Mouse (Mus musculus) kidney, embryonic 15.5 days (tissue): ENCODE data around the gene Plcd3. TPM values are rescaled to one million over a fixed set of nuclear protein-coding genes. Genes with fewer than 3 reads are reported as not detected.

Source experiments
- ATAC-seq: fragments of 200-750 bp; cut with Nextera tagmentation; replicated peaks from 2 replicates; pipeline ENCODE4 v1.8.0; 2017; ENCODE audit warnings: moderate TSS enrichment; ENCODE audit not compliant: low FRiP score
- H3K27ac ChIP-seq: fragments of 300-500 bp; sonication (generic); 2 replicates; pipeline ENCODE4 v1.5.1; 2015; ENCODE audit warnings: mild to moderate bottlenecking, inconsistent platforms
- H3K27me3 ChIP-seq: fragments of 300-500 bp; sonication (generic); 2 replicates; pipeline ENCODE4 v1.6.1; 2015; ENCODE audit warnings: inconsistent platforms
- H3K36me3 ChIP-seq: fragments of 300-500 bp; sonication (generic); 2 replicates; pipeline ENCODE4 v1.6.1; 2015; ENCODE audit warnings: inconsistent platforms
- H3K4me1 ChIP-seq: fragments of 300-500 bp; sonication (generic); 2 replicates; pipeline ENCODE4 v1.6.1; 2015; ENCODE audit warnings: inconsistent platforms
- H3K4me2 ChIP-seq: fragments of 300-500 bp; sonication (generic); 2 replicates; pipeline ENCODE4 v1.6.1; 2015; ENCODE audit warnings: moderate library complexity, mild to moderate bottlenecking, inconsistent platforms
- H3K4me3 ChIP-seq: fragments of 300-500 bp; sonication (generic); replicated peaks from 2 replicates; pipeline ENCODE4 v1.5.1; 2015; ENCODE audit warnings: mild to moderate bottlenecking, inconsistent platforms
- H3K9ac ChIP-seq: fragments of 300-500 bp; sonication (generic); 2 replicates; pipeline ENCODE4 v1.6.1; 2015; ENCODE audit warnings: mild to moderate bottlenecking, inconsistent platforms
- H3K9me3 ChIP-seq: fragments of 300-500 bp; sonication (generic); replicated peaks from 2 replicates; pipeline ENCODE4 v1.6.1; 2016; ENCODE audit warnings: inconsistent platforms
- WGBS: fragments of 180-500 bp; shearing (Covaris S2); methylation state at CpG from one replicate; pipeline ENCODE4 v1.1.7; 2015; ENCODE audit warnings: mixed read lengths; 5-methylcytosine and 5-hydroxymethylcytosine counted together
- polyA plus RNA-seq: library from polyadenylated mRNA; unstranded; fragments of >200 nt; fragmentation: Nextera tagmentation; extraction: Ambion mirVana; gene quantifications from 2 replicates; pipeline ENCODE4 v1.2.1, GENCODE M21; 2015

The Plcd3 gene
- polyA plus RNA-seq, 1 experiment from 2014 or later: 6.2 TPM

DNA sequence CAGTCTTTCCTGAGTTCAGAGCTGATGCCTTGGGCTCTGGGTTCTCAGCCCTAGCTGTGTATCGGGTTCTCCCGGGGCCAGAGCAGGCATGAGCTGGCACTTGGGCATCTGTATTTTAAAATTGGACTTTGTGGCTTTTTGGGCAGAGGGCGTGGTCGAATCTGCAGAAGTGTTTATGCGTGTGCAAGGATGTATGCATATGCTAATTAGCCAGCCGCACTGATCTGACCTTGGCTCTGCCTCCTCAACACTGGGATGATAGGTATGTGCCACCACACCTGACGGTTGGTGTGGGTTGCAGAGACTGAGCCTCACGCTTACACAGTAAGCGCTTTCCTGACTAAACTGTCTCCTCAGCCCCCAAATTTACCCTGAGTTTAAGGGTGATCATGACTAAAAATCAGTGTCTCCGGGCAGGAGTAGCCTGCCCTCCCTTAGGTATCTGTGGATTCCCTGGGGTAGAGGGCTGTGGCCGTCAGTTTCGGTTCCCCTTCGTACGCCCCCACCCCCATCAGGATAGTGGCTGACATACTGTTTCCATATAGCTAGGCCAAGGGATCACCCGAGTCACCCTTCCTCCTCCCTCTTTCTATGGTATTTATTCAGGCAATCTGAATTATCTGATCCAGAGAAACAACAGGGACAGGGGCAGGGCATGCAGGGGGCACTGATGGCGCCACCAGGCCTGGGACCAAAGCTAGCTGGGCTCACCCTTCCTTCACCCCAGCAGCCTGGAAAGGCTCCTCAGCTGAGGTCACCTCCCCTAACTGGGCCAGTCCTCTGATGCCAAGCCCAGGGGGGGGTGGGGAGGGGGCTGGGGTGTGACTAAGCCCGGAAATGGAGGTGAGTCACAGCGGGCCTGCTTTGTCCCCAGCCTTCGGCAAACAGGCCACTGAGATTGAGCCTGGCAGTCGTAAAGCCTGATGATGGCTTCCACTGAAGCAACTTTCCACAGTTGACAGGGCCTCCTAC is 7.3 kb downstream of the Plcd3 start:
- H3K27ac ChIP-seq: peak overlapping the region; percentile 48; the same call in 1 of the 2 replicates
- WGBS: 60% methylated on average over 20 of the region's 20 CpGs
- H3K9ac ChIP-seq: no peak overlapping the region
- peaks cover 44% of the 10 kb centered on the region for H3K4me1 ChIP-seq
- H3K4me3 ChIP-seq: no peak overlapping the region
- 0 out of 2 replicates have a peak, but pooled peaks have one; percentile 34 for ATAC-seq
- H3K9me3 ChIP-seq: no peaks in the 10 kb centered on the region
- H3K36me3 ChIP-seq: no peaks in the 10 kb centered on the region
- H3K27me3 ChIP-seq: no peaks in the 10 kb centered on the region
- no peak overlapping the region for H3K4me2 ChIP-seq

GRCm38 (mm10) chr11:103093306-103093705 is 8.2 kb downstream of the Plcd3 start:
- WGBS: 91% methylated on average over 7 of the region's 7 CpGs
- H3K27me3 ChIP-seq: no peaks in the 10 kb centered on the region
- H3K9ac ChIP-seq: no peak overlapping the region
- peaks cover 36% of the 10 kb centered on the region for H3K4me1 ChIP-seq
- no peak overlapping the region for H3K27ac ChIP-seq
- H3K4me2 ChIP-seq: no peak overlapping the region
- ATAC-seq: no peak
- no peak overlapping the region for H3K4me3 ChIP-seq
- no peaks in the 10 kb centered on the region for H3K36me3 ChIP-seq
- no peaks in the 10 kb centered on the region for H3K9me3 ChIP-seq

DNA sequence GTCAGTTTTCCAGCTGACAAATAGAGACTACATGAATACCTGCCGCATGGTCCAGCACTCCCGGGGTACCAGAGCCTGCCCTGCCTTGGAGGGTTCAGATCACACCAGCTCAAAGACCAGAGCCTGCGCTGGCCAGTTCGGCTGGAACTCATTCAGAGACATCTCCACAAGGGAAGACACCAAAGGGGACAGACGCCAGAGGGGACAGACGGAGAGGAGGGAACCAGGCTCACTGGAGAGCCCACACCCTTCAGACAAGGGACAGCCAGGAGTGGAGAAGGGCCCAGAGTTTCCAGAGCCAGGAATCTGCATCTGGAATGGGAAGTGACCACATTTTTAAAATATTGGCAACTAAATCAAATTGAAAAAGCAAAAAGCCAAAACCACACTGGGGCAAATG is 19.8 kb downstream of the Plcd3 start:
- H3K9ac ChIP-seq: no peak overlapping the region
- WGBS: 62% methylated on average over 6 of the region's 6 CpGs
- H3K27me3 ChIP-seq: peaks cover 40% of the 10 kb centered on the region
- no peak for ATAC-seq
- H3K36me3 ChIP-seq: no peaks in the 10 kb centered on the region
- H3K4me1 ChIP-seq: peaks cover 14% of the 10 kb centered on the region
- no peak overlapping the region for H3K4me2 ChIP-seq
- no peak overlapping the region for H3K27ac ChIP-seq
- no peaks in the 10 kb centered on the region for H3K9me3 ChIP-seq
- no peak overlapping the region for H3K4me3 ChIP-seq

DNA sequence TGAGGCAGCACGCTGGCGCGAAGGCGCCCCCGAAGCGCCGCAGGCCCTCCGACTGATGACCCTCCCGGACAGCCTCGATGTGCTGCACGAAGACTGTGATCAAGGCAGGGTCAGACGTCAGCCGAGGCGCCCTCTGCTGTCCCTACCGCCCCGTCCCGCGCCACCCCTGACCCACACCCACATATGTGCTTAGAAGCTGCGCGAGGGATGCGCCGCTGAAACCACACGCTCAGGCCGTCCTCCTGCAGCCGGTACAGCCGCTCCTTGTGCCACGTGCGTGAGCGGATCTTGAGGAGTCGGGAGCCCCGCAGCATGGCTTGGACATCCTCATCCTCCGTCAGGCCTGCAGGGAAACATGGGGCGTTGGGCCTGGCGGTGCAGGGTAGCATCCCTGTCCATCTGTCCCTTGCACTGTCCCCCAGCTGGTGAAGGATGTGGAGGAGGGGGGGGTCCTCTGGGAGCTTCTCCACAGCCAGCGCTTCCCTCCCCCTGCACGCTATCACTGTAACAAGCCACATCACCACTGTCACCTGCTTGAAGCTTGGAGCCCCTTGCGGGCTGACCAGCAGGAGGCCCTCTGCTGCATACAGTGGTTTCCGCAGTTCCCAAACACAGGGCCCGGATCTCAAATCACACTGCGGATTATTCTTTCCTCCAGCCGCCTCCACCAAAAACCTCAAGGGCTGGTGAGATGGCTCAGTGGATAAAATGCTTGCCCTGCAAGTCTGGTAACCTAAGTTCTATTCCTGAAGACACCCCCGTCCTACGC is 21.0 kb downstream of the Plcd3 start:
- Histone ChIP-seq H3K4me1 (peaks cover 14% of the 10 kb centered on the region), H3K9me3 (no peaks in the 10 kb centered on the region), H3K4me2 (peak overlapping the region; percentile 59), H3K4me3 (peak overlapping the region; percentile 36), H3K36me3 (no peaks in the 10 kb centered on the region), H3K9ac (peak overlapping the region; percentile 24; the same call in 1 of the 2 replicates), H3K27me3 (peaks cover 40% of the 10 kb centered on the region), H3K27ac (no peak overlapping the region)
- 2% methylated on average over 43 of the region's 43 CpGs for WGBS
- peak; percentile 75 for ATAC-seq

DNA sequence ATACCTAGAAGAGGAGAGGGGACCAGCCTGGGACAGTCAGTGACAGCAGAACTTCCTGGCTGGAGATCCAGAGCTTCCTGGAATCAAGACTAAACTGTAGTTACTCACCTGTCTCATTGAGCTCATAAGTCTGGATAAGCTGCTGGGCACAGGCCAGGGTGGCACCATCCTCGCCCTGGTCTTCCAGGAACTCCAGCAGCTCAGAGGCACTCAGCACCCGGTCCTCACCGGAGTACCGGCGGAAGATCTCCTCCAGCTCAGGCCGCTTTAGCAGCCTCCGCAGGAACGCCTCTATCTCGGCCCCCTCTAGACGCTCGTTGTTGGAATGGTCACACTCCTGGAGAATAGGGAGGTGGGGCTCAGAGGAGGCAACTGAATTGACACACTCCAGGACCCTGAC is 23.3 kb downstream of the Plcd3 start:
- H3K27me3 ChIP-seq: peaks cover 40% of the 10 kb centered on the region
- no peak overlapping the region for H3K4me2 ChIP-seq
- H3K4me1 ChIP-seq: peaks cover 25% of the 10 kb centered on the region
- no peak for ATAC-seq
- 89% methylated on average over 11 of the region's 11 CpGs for WGBS
- no peak overlapping the region for H3K27ac ChIP-seq
- no peak overlapping the region for H3K4me3 ChIP-seq
- no peak overlapping the region for H3K9ac ChIP-seq
- no peaks in the 10 kb centered on the region for H3K9me3 ChIP-seq
- no peaks in the 10 kb centered on the region for H3K36me3 ChIP-seq

GRCm38 (mm10) chr11:103076581-103076980 is 24.9 kb downstream of the Plcd3 start:
- Histone ChIP-seq H3K27me3 (peaks cover 30% of the 10 kb centered on the region), H3K4me2 (no peak overlapping the region), H3K4me1 (peaks cover 25% of the 10 kb centered on the region), H3K9ac (no peak overlapping the region), H3K36me3 (peaks cover 3% of the 10 kb centered on the region; the same call in 1 of the 2 replicates), H3K4me3 (no peak overlapping the region), H3K9me3 (no peaks in the 10 kb centered on the region), H3K27ac (no peak overlapping the region)
- ATAC-seq: no peak
- WGBS: 53% methylated on average over 8 of the region's 8 CpGs

GRCm38 (mm10) chr11:103076010-103076409 is 25.4 kb downstream of the Plcd3 start:
- peaks cover 24% of the 10 kb centered on the region for H3K27me3 ChIP-seq
- no peaks in the 10 kb centered on the region for H3K9me3 ChIP-seq
- H3K4me3 ChIP-seq: no peak overlapping the region
- H3K27ac ChIP-seq: no peak overlapping the region
- ATAC-seq: no peak
- peaks cover 22% of the 10 kb centered on the region for H3K4me1 ChIP-seq
- H3K4me2 ChIP-seq: no peak overlapping the region
- peaks cover 7% of the 10 kb centered on the region; the same call in 1 of the 2 replicates for H3K36me3 ChIP-seq
- 93% methylated on average over 7 of the region's 7 CpGs for WGBS
- H3K9ac ChIP-seq: no peak overlapping the region

- no peak overlapping the region for H3K4me3 ChIP-seq
- no peak overlapping the region for H3K4me2 ChIP-seq
- no peak overlapping the region for H3K27ac ChIP-seq
- peaks cover 18% of the 10 kb centered on the region for H3K36me3 ChIP-seq
- no peak for ATAC-seq
- H3K27me3 ChIP-seq: peaks cover 13% of the 10 kb centered on the region
- H3K9me3 ChIP-seq: no peaks in the 10 kb centered on the region
- peaks cover 11% of the 10 kb centered on the region; the same call in 1 of the 2 replicates for H3K4me1 ChIP-seq
- H3K9ac ChIP-seq: no peak overlapping the region
- WGBS: 30% methylated on average over 10 of the region's 10 CpGs
Measured at GRCm38 (mm10) chr11:103074796-103075323, 26.6 kb downstream of the Plcd3 start.

DNA sequence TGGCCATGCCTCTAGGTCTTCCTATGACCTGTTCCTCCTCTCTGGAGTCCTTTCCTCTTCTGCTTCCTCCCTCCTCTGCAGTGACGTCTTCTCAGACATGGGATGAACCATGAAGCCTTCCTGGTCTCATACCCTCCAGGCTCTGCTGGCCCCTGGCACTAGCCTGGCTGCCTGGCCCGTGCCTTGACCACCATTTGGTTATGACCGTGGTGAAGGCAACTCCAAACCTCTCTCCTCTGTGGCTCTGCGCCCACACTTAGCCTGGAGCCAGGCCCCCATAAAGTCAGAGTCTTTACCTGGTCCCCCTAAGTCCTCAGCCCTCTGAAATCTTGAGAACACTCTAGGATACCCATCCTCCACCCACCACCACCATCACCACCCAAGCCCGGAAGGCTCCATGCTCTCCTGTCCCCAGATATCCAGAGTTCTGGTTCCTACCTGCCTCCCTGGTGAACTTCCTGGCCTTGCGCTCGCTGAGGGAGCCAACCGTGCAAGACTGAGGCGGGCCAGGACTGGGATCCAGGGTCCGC is 27.3 kb downstream of the Plcd3 start:
- Histone ChIP-seq H3K4me1 (peaks cover 11% of the 10 kb centered on the region; the same call in 1 of the 2 replicates), H3K4me2 (no peak overlapping the region), H3K9ac (0 out of 2 replicates have a peak overlapping the region, but pooled peaks have one; percentile 3), H3K27me3 (peaks cover 8% of the 10 kb centered on the region), H3K27ac (no peak overlapping the region), H3K9me3 (no peaks in the 10 kb centered on the region), H3K36me3 (peaks cover 25% of the 10 kb centered on the region), H3K4me3 (no peak overlapping the region)
- no peak for ATAC-seq
- 61% methylated on average over 10 of the region's 10 CpGs for WGBS

GRCm38 (mm10) chr11:103073671-103074070 is 27.8 kb downstream of the Plcd3 start:
- H3K4me1 ChIP-seq: peaks cover 11% of the 10 kb centered on the region; the same call in 1 of the 2 replicates
- no peak for ATAC-seq
- peaks cover 6% of the 10 kb centered on the region for H3K27me3 ChIP-seq
- H3K4me3 ChIP-seq: no peak overlapping the region
- WGBS: 85% methylated on average over 7 of the region's 7 CpGs
- peaks cover 30% of the 10 kb centered on the region for H3K36me3 ChIP-seq
- H3K9me3 ChIP-seq: no peaks in the 10 kb centered on the region
- H3K27ac ChIP-seq: no peak overlapping the region
- H3K4me2 ChIP-seq: no peak overlapping the region
- no peak overlapping the region for H3K9ac ChIP-seq

DNA sequence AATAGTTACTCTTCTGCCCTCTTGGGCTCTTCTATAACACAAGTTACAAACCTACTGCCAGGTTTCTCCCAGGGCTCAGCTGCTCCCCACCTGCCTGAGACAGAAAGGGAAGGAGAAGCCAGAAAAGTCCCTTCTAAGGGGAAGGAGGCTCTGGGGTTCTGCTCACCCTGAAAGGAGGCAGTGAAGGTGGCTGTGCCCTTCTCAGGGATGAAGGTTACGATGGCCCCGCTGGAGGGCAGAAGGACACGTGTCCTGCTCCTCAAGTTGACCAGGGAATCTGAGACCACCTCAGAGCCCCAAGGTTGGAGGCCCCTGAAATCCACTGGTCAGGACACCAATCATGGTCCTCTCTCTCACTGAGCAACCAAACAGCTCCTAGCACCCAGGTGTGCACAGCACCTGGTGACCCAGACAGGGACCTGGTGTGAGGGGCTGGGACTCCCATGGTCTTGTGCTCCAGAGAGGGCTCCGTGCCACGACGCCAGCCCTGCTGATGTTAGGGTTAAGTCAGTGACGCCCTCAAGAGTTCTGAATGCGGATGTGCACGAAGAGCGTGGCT is 31.1 kb downstream of the Plcd3 start:
- WGBS: 90% methylated on average over 10 of the region's 10 CpGs

More for the DNA sequence above, 31.1 kb downstream of the Plcd3 start:
- Histone ChIP-seq H3K9ac (no peak overlapping the region), H3K4me2 (no peak overlapping the region), H3K9me3 (no peaks in the 10 kb centered on the region), H3K4me3 (no peak overlapping the region), H3K27ac (no peak overlapping the region), H3K27me3 (no peaks in the 10 kb centered on the region), H3K4me1 (peaks cover 11% of the 10 kb centered on the region; the same call in 1 of the 2 replicates), H3K36me3 (peaks cover 63% of the 10 kb centered on the region)
- ATAC-seq: no peak
